Mouse (Mus musculus) ES-E14 (cell line): ENCODE data around the gene Wdr46.
"Not testable (repeated sequence)": the region's sequence is repeated elsewhere in the genome, so short reads cannot be mapped to it uniquely, and the experiment has no call there.

Experiments used
- CHD2 ChIP-seq: IDR thresholded peaks from 2 replicates; pipeline ENCODE4 v1.6.1; 2014; ENCODE audit warnings: mild to moderate bottlenecking, low read depth, low read length, inconsistent platforms
- HCFC1 ChIP-seq: IDR thresholded peaks from 2 replicates; pipeline ENCODE4 v1.6.1; 2012; ENCODE audit warnings: low read length, inconsistent platforms, borderline replicate concordance; ENCODE audit not compliant: insufficient read depth
- MAFK ChIP-seq: IDR thresholded peaks from 2 replicates; pipeline ENCODE4 v1.6.1; 2014; ENCODE audit warnings: mild to moderate bottlenecking, low read depth, low read length, inconsistent platforms; ENCODE audit not compliant: insufficient read depth
- ZC3H11A ChIP-seq: IDR thresholded peaks from 2 replicates; pipeline ENCODE4 v1.6.1; 2012; ENCODE audit warnings: low read depth, mild to moderate bottlenecking, inconsistent platforms, low read length, borderline replicate concordance
- ZNF384 ChIP-seq: IDR thresholded peaks from 2 replicates; pipeline ENCODE4 v1.6.1; 2012; ENCODE audit warnings: low read depth, low read length, inconsistent platforms

DNA sequence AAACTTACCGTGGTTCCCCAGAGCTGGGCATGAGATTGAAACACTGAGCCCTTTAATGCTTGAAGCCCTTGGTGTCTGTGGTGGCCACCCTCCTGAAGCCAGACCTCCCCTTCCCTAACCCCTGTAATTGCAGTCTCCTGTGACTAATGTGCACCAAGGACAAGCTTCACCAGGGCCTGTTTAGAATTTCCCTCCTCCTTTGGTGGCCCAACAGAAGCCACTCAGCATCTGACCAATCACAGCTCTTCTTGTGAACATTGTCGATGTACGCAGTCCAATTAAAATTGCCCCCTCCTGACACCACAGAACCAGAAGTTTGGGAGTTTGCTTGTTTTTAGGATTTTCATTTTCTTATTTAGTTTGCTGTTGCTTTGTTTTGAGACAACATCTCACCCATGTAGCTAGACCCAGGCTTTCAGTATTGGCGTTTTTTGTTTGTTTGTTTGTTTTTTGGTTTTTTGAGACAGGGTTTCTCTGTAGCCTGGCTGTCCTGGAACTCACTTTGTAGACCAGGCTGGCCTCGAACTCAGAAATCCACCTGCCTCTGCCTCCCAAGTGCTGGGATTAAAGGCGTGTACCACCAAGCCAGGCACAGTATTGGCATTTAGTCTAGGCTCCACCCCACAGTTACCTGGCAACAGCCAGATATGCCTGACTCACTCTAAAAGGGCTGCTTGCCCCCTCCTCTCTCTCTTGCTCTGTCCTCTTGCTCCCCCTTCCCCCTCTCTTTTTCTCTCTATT is 36.4 kb upstream of the Wdr46 start:
- TF ChIP-seq CHD2, ZNF384, ZC3H11A, MAFK, HCFC1: not testable (repeated sequence)
